Comparison of ENCODE assay signal across 29 mouse cellular contexts in genomic region chr9:76653311-76653710, GRCm38 (mm10).
"Had no signal": no experiment of that assay in that cellular context is flagged by ENCODE, and none has a peak within 500 bp of the region (broad histone marks: within the 10 kb centered on the region; RNA-seq: fewer than 3 reads in every experiment).

No protein-coding gene starts in this region.

- H3K4me1 ChIP-seq: embryonic facial prominence, embryonic 12.5 days; embryonic facial prominence, embryonic 13.5 days; embryonic facial prominence, embryonic 15.5 days; forebrain, embryonic 10.5 days; forebrain, embryonic 12.5 days; forebrain, embryonic 13.5 days; forebrain, embryonic 15.5 days; heart, embryonic 10.5 days had no signal

- H3K9ac ChIP-seq: embryonic facial prominence, embryonic 12.5 days; embryonic facial prominence, embryonic 13.5 days; embryonic facial prominence, embryonic 15.5 days; forebrain, embryonic 12.5 days; forebrain, embryonic 13.5 days; forebrain, embryonic 15.5 days; forebrain, postnatal 0 days had no signal

- ATAC-seq: forebrain, embryonic 13.5 days; forebrain, embryonic 14.5 days; forebrain, embryonic 15.5 days; forebrain, embryonic 16.5 days; forebrain, postnatal 0 days had no signal

- H3K9me3 ChIP-seq: embryonic facial prominence, embryonic 12.5 days; embryonic facial prominence, embryonic 13.5 days; embryonic facial prominence, embryonic 15.5 days; forebrain, embryonic 10.5 days; forebrain, embryonic 12.5 days; forebrain, embryonic 13.5 days; forebrain, embryonic 15.5 days; heart, embryonic 10.5 days had no signal

- H3K27me3 ChIP-seq: embryonic facial prominence, embryonic 12.5 days; embryonic facial prominence, embryonic 13.5 days; embryonic facial prominence, embryonic 15.5 days; forebrain, embryonic 12.5 days; forebrain, embryonic 13.5 days; forebrain, embryonic 15.5 days had no signal

- H3K4me2 ChIP-seq: embryonic facial prominence, embryonic 12.5 days; embryonic facial prominence, embryonic 13.5 days; embryonic facial prominence, embryonic 15.5 days; forebrain, embryonic 12.5 days; forebrain, embryonic 13.5 days; forebrain, embryonic 15.5 days had no signal

- DNase-seq: cerebellum, adult 2 months; cerebellum, adult 8-10 months; cerebellum, adult 9-10 months; cerebellum, adult 9-11 months; cerebellum, postnatal 10 days; cerebellum, postnatal 14 days; cerebellum, postnatal 25 days; cerebellum, postnatal 36 days; embryo, embryonic 11 days; forebrain, postnatal 0 days; gastrocnemius, adult 2 months; gastrocnemius, postnatal 10 days; gastrocnemius, postnatal 14 days; gastrocnemius, postnatal 25 days; gastrocnemius, postnatal 36 days; heart, adult 11 months; heart, adult 18-20 months; heart, adult 2 months had no signal

- H3K36me3 ChIP-seq: embryonic facial prominence, embryonic 12.5 days; embryonic facial prominence, embryonic 13.5 days; embryonic facial prominence, embryonic 15.5 days; forebrain, embryonic 10.5 days; forebrain, embryonic 12.5 days; forebrain, embryonic 15.5 days; heart, embryonic 10.5 days had no signal

- H3K4me3 ChIP-seq: embryonic facial prominence, embryonic 12.5 days; embryonic facial prominence, embryonic 13.5 days; embryonic facial prominence, embryonic 15.5 days; erythroblast, embryonic 14.5 days; forebrain, embryonic 10.5 days; forebrain, embryonic 12.5 days; forebrain, embryonic 13.5 days; forebrain, embryonic 15.5 days; gastrocnemius, adult 2 months; heart, adult 2 months; heart, embryonic 10.5 days had no signal

- H3K27ac ChIP-seq: embryonic facial prominence, embryonic 12.5 days; embryonic facial prominence, embryonic 13.5 days; embryonic facial prominence, embryonic 15.5 days; forebrain, embryonic 10.5 days; forebrain, embryonic 12.5 days; forebrain, embryonic 13.5 days; forebrain, embryonic 15.5 days; gastrocnemius, adult 2 months; heart, adult 2 months; heart, embryonic 10.5 days had no signal
